Mouse (Mus musculus): ENCODE results near the gene Prkg1. TPM values are rescaled to one million over a fixed set of nuclear protein-coding genes. Genes with fewer than 3 reads are reported as not detected.

Gene Prkg1
- polyA plus RNA-seq (2012; rRNA removed): 63.0 and 82.5 TPM in 2 replicates

GRCm38 (mm10) chr19:31764801-31765340 is at the start of gene Prkg1:
Prkg1 (minus strand) TSS chr19:31765033.
- Histone ChIP-seq H3K4me1 (ENCODE audit: control insufficient read depth, insufficient read depth, low read length) (peaks cover 8% of the 10 kb centered on the region), H3K27ac (ENCODE audit: control insufficient read depth, insufficient read depth, low read depth, low read length) (no peak within 1 kb of the TSS), H3K27me3 (ENCODE audit: control insufficient read depth, insufficient read depth, low read length) (no peaks in the 10 kb centered on the region; the same call in 1 of the 2 replicates), H3K4me3 (ENCODE audit: control insufficient read depth, low read depth, low read length) (peak within 1 kb of the TSS; percentile 73), H3K36me3 (ENCODE audit: control insufficient read depth, insufficient read depth, low read length) (no peaks in the 10 kb centered on the region)
- TF ChIP-seq POLR2A (IDR thresholded peaks at IDR 0.05; ENCODE audit: control insufficient read depth, low read depth, low read length) (no peak), CTCF (IDR thresholded peaks at IDR 0.05; ENCODE audit: control insufficient read depth, insufficient read depth, insufficient replicate concordance, low read depth, low read length) (no peak)

GRCm38 (mm10) chr19:31813087-31813486 is 48.3 kb upstream of the Prkg1 start:
- H3K4me1 ChIP-seq (ENCODE audit: control insufficient read depth, insufficient read depth, low read length): no peaks in the 10 kb centered on the region
- no peak overlapping the region for H3K27ac ChIP-seq (ENCODE audit: control insufficient read depth, insufficient read depth, low read depth, low read length)
- H3K27me3 ChIP-seq (ENCODE audit: control insufficient read depth, insufficient read depth, low read length): no peaks in the 10 kb centered on the region
- H3K4me3 ChIP-seq (ENCODE audit: control insufficient read depth, low read depth, low read length): no peak overlapping the region
- TF ChIP-seq POLR2A (IDR thresholded peaks at IDR 0.05; ENCODE audit: control insufficient read depth, low read depth, low read length) (no peak), CTCF (IDR thresholded peaks at IDR 0.05; ENCODE audit: control insufficient read depth, insufficient read depth, insufficient replicate concordance, low read depth, low read length) (no peak)
- H3K36me3 ChIP-seq (ENCODE audit: control insufficient read depth, insufficient read depth, low read length): no peaks in the 10 kb centered on the region

GRCm38 (mm10) chr19:31811371-31811770 is 46.5 kb upstream of the Prkg1 start:
- H3K4me1 ChIP-seq (ENCODE audit: control insufficient read depth, insufficient read depth, low read length): no peaks in the 10 kb centered on the region
- TF ChIP-seq POLR2A (IDR thresholded peaks at IDR 0.05; ENCODE audit: control insufficient read depth, low read depth, low read length) (no peak), CTCF (IDR thresholded peaks at IDR 0.05; ENCODE audit: control insufficient read depth, insufficient read depth, insufficient replicate concordance, low read depth, low read length) (no peak)
- no peak overlapping the region for H3K27ac ChIP-seq (ENCODE audit: control insufficient read depth, insufficient read depth, low read depth, low read length)
- H3K27me3 ChIP-seq (ENCODE audit: control insufficient read depth, insufficient read depth, low read length): no peaks in the 10 kb centered on the region
- no peaks in the 10 kb centered on the region for H3K36me3 ChIP-seq (ENCODE audit: control insufficient read depth, insufficient read depth, low read length)
- H3K4me3 ChIP-seq (ENCODE audit: control insufficient read depth, low read depth, low read length): no peak overlapping the region

- Histone ChIP-seq H3K27me3 (ENCODE audit: control insufficient read depth, insufficient read depth, low read length) (no peaks in the 10 kb centered on the region), H3K27ac (ENCODE audit: control insufficient read depth, insufficient read depth, low read depth, low read length) (no peak overlapping the region), H3K36me3 (ENCODE audit: control insufficient read depth, insufficient read depth, low read length) (no peaks in the 10 kb centered on the region), H3K4me1 (ENCODE audit: control insufficient read depth, insufficient read depth, low read length) (peaks cover 2% of the 10 kb centered on the region; the same call in 1 of the 2 replicates), H3K4me3 (ENCODE audit: control insufficient read depth, low read depth, low read length) (no peak overlapping the region)
- TF ChIP-seq POLR2A (IDR thresholded peaks at IDR 0.05; ENCODE audit: control insufficient read depth, low read depth, low read length) (no peak), CTCF (IDR thresholded peaks at IDR 0.05; ENCODE audit: control insufficient read depth, insufficient read depth, insufficient replicate concordance, low read depth, low read length) (no peak)
Observed at GRCm38 (mm10) chr19:31805391-31805790, 40.6 kb upstream of the Prkg1 start.

- Histone ChIP-seq H3K27ac (ENCODE audit: control insufficient read depth, insufficient read depth, low read depth, low read length) (no peak overlapping the region), H3K36me3 (ENCODE audit: control insufficient read depth, insufficient read depth, low read length) (no peaks in the 10 kb centered on the region), H3K27me3 (ENCODE audit: control insufficient read depth, insufficient read depth, low read length) (no peaks in the 10 kb centered on the region), H3K4me1 (ENCODE audit: control insufficient read depth, insufficient read depth, low read length) (peaks cover 2% of the 10 kb centered on the region), H3K4me3 (ENCODE audit: control insufficient read depth, low read depth, low read length) (no peak overlapping the region)
- TF ChIP-seq CTCF (IDR thresholded peaks at IDR 0.05; ENCODE audit: control insufficient read depth, insufficient read depth, insufficient replicate concordance, low read depth, low read length) (no peak), POLR2A (IDR thresholded peaks at IDR 0.05; ENCODE audit: control insufficient read depth, low read depth, low read length) (no peak)
Observed at GRCm38 (mm10) chr19:31795485-31796046, 30.7 kb upstream of the Prkg1 start.

GRCm38 (mm10) chr19:31791724-31792123 is 26.9 kb upstream of the Prkg1 start:
- TF ChIP-seq POLR2A (IDR thresholded peaks at IDR 0.05; ENCODE audit: control insufficient read depth, low read depth, low read length) (no peak), CTCF (IDR thresholded peaks at IDR 0.05; ENCODE audit: control insufficient read depth, insufficient read depth, insufficient replicate concordance, low read depth, low read length) (no peak)
- Histone ChIP-seq H3K4me3 (ENCODE audit: control insufficient read depth, low read depth, low read length) (no peak overlapping the region), H3K27ac (ENCODE audit: control insufficient read depth, insufficient read depth, low read depth, low read length) (no peak overlapping the region), H3K27me3 (ENCODE audit: control insufficient read depth, insufficient read depth, low read length) (no peaks in the 10 kb centered on the region), H3K36me3 (ENCODE audit: control insufficient read depth, insufficient read depth, low read length) (no peaks in the 10 kb centered on the region), H3K4me1 (ENCODE audit: control insufficient read depth, insufficient read depth, low read length) (peaks cover 2% of the 10 kb centered on the region)

GRCm38 (mm10) chr19:31781521-31782018 is 16.7 kb upstream of the Prkg1 start:
- TF ChIP-seq POLR2A (IDR thresholded peaks at IDR 0.05; ENCODE audit: control insufficient read depth, low read depth, low read length) (no peak), CTCF (IDR thresholded peaks at IDR 0.05; ENCODE audit: control insufficient read depth, insufficient read depth, insufficient replicate concordance, low read depth, low read length) (no peak)
- no peaks in the 10 kb centered on the region for H3K27me3 ChIP-seq (ENCODE audit: control insufficient read depth, insufficient read depth, low read length)
- no peak overlapping the region for H3K4me3 ChIP-seq (ENCODE audit: control insufficient read depth, low read depth, low read length)
- H3K27ac ChIP-seq (ENCODE audit: control insufficient read depth, insufficient read depth, low read depth, low read length): no peak overlapping the region
- H3K4me1 ChIP-seq (ENCODE audit: control insufficient read depth, insufficient read depth, low read length): no peaks in the 10 kb centered on the region
- no peaks in the 10 kb centered on the region for H3K36me3 ChIP-seq (ENCODE audit: control insufficient read depth, insufficient read depth, low read length)
